ENCODE assay signal across 10 mouse cellular contexts in genomic region chr13:43193266-43193665, GRCm38 (mm10). TPM values are rescaled to one million over a fixed set of nuclear protein-coding genes. Genes with fewer than 3 reads are reported as not detected.
DNase-seq lines count a peak whose midpoint lies in the region; ATAC-seq and TF ChIP-seq lines count a peak whose summit lies in the region.
"Had no signal": no experiment of that assay in that cellular context is flagged by ENCODE, and none has a peak within 500 bp of the region (broad histone marks: within the 10 kb centered on the region; RNA-seq: fewer than 3 reads in every experiment).

No protein-coding gene starts in this region.

- in situ Hi-C loops in Patski (cut with MboI; ENCODE audit: low pct_unique_long_range_greater_than_20kb), result loop anchor here (5.0 kb wide), 1 partner anchor 119 kb away; no protein-coding TSS in a partner anchor

- ATAC-seq in heart, embryonic 15.5 days (replicated peaks; ENCODE audit: insufficient number of reproducible peaks, insufficient read depth, low FRiP score, low read depth), result no peak
- peak; percentile 78 for ATAC-seq in Patski
- ATAC-seq in liver, embryonic 16.5 days (ENCODE audit: low read depth), result peak; percentile 74
- no peak for ATAC-seq in erythroblast, adult 5-6 weeks (replicated peaks; ENCODE audit: low FRiP score, poor library complexity, severe bottlenecking)
- ATAC-seq: forebrain, embryonic 13.5 days had no signal

- DNase-seq in heart, postnatal 14 days, result no peak
- DNase-seq in Patski (ENCODE audit: low read depth, low spot score), result peak; percentile 22
- no peak for DNase-seq in adrenal gland, postnatal 36 days
- DNase-seq in layer of hippocampus, adult 8-10 months (ENCODE audit: low spot score in 2 of 2), result no peak

- H3K27ac ChIP-seq in heart, embryonic 15.5 days, result peak overlapping the region; percentile 77
- H3K27ac ChIP-seq in liver, embryonic 16.5 days (ENCODE audit: low read length), result no peak overlapping the region
- H3K27ac ChIP-seq: forebrain, embryonic 13.5 days; limb, embryonic 13.5 days had no signal

- no peak for TF ChIP-seq CTCF in Patski (IDR thresholded peaks at IDR 0.05)

- no peak overlapping the region for H3K4me3 ChIP-seq in heart, embryonic 15.5 days
- no peak overlapping the region for H3K4me3 ChIP-seq in liver, embryonic 16.5 days (ENCODE audit: low read depth, low read length)
- H3K4me3 ChIP-seq in myocyte, result no peak overlapping the region
- H3K4me3 ChIP-seq: forebrain, embryonic 13.5 days; limb, embryonic 13.5 days had no signal

- H3ac ChIP-seq in myocyte (ENCODE audit: control insufficient read depth, insufficient read length), result no peak overlapping the region

- CTCF ChIA-PET in Patski (lab: Charles Lee), result no interaction called here

- WGBS in heart, embryonic 15.5 days, result 4% methylated on average over 7 of the region's 7 CpGs
- WGBS in liver, embryonic 16.5 days (ENCODE audit: insufficient replicate concordance), result 4% methylated on average over 7 of the region's 7 CpGs

- H3K36me3 ChIP-seq in heart, embryonic 15.5 days, result no peaks in the 10 kb centered on the region
- H3K36me3 ChIP-seq in liver, embryonic 16.5 days (ENCODE audit: control insufficient read depth, insufficient read depth), result no peaks in the 10 kb centered on the region
- no peaks in the 10 kb centered on the region for H3K36me3 ChIP-seq in myocyte (ENCODE audit: control insufficient read depth, insufficient read depth)
- H3K36me3 ChIP-seq: limb, embryonic 13.5 days had no signal

- no peaks in the 10 kb centered on the region for H3K9me3 ChIP-seq in heart, embryonic 15.5 days (replicated peaks)
- no peaks in the 10 kb centered on the region for H3K9me3 ChIP-seq in liver, embryonic 16.5 days (replicated peaks; ENCODE audit: control insufficient read depth, low read length)
- H3K9me3 ChIP-seq: forebrain, embryonic 13.5 days; limb, embryonic 13.5 days had no signal

- no peak overlapping the region for H3K9ac ChIP-seq in heart, embryonic 15.5 days
- H3K9ac ChIP-seq in liver, embryonic 16.5 days (ENCODE audit: low read depth, low read length), result no peak overlapping the region
- H3K9ac ChIP-seq: forebrain, embryonic 13.5 days; limb, embryonic 13.5 days had no signal

- POLR2A ChIA-PET in Patski (lab: Charles Lee), result no interaction called here

- TF ChIP-seq POLR2A in myocyte (IDR thresholded peaks at IDR 0.05; ENCODE audit: insufficient read length, low read depth), result no peak

- H3K79me2 ChIP-seq in myocyte (ENCODE audit: control insufficient read depth, insufficient read depth), result no peaks in the 10 kb centered on the region

- intact Hi-C loops in heart, postnatal 14 days (cut with DNase I), result no loop called here

- H3K4me1 ChIP-seq in heart, embryonic 15.5 days (replicated peaks), result peaks cover 58% of the 10 kb centered on the region
- H3K4me1 ChIP-seq in liver, embryonic 16.5 days (ENCODE audit: control insufficient read depth, low read depth, low read length), result peaks cover 38% of the 10 kb centered on the region

- H3K27me3 ChIP-seq in heart, embryonic 15.5 days, result no peaks in the 10 kb centered on the region
- H3K27me3 ChIP-seq in Patski, result no peaks in the 10 kb centered on the region
- peaks cover 18% of the 10 kb centered on the region for H3K27me3 ChIP-seq in liver, embryonic 16.5 days (ENCODE audit: control insufficient read depth, insufficient read depth, low read depth, low read length)
- no peaks in the 10 kb centered on the region for H3K27me3 ChIP-seq in myocyte (ENCODE audit: control insufficient read depth, insufficient read depth, insufficient read length)
- H3K27me3 ChIP-seq: forebrain, embryonic 13.5 days; limb, embryonic 13.5 days had no signal

- 0 out of 2 replicates have a peak overlapping the region, but pooled peaks have one; percentile 6 for H3K4me2 ChIP-seq in heart, embryonic 15.5 days
- peak overlapping the region; percentile 27; the same call in 1 of the 2 replicates for H3K4me2 ChIP-seq in liver, embryonic 16.5 days (ENCODE audit: low read depth, low read length)
- peak overlapping the region; percentile 60 for H3K4me2 ChIP-seq in myocyte (ENCODE audit: low read depth)
- H3K4me2 ChIP-seq: forebrain, embryonic 13.5 days; limb, embryonic 13.5 days had no signal

TF ChIP-seq in myocyte, 11 proteins besides CTCF, POLR2A, EP300 and RAD21:
- TF ChIP-seq MAX (IDR thresholded peaks at IDR 0.05; ENCODE audit: low read depth), result no peak
- TF ChIP-seq CEBPB (IDR thresholded peaks at IDR 0.05; ENCODE audit: insufficient read depth, poor library complexity, severe bottlenecking), result no peak
- TF ChIP-seq REST (IDR thresholded peaks at IDR 0.05; ENCODE audit: insufficient read depth, insufficient read length), result no peak
- TF ChIP-seq USF1 (IDR thresholded peaks at IDR 0.05; ENCODE audit: low read depth), result no peak
- TF ChIP-seq MYOD1 (IDR thresholded peaks at IDR 0.05; ENCODE audit: control insufficient read depth in 1 of 3, insufficient read length in 2 of 3, low read depth in 2 of 3), result peak in 1 of 3 experiments; percentile 58
- TF ChIP-seq TCF3 (IDR thresholded peaks at IDR 0.05; ENCODE audit: insufficient read length, low read depth), result no peak
- peak in 1 of 3 experiments; percentile 55 for TF ChIP-seq MYOG (IDR thresholded peaks at IDR 0.05; ENCODE audit: control insufficient read depth in 1 of 3, insufficient read depth in 1 of 3, insufficient read length in 2 of 3, low read depth in 2 of 3)
- TF ChIP-seq E2F4 (IDR thresholded peaks at IDR 0.05; ENCODE audit: insufficient read depth), result no peak
TF ChIP-seq in myocyte: peak in this region for 2.

RNA-seq across cellular contexts. Expression of gene Tbc1d7, which starts 22.0 kb away (rescaled TPM):
- 50.1 and 54.5 TPM in 2 replicates for polyA plus RNA-seq in heart, embryonic 15.5 days (2015; fragmentation: Nextera tagmentation; extraction: Ambion mirVana)
- total RNA-seq in heart, postnatal 14 days (2021), result 10 to 100 TPM; 29.7 to 35.3 TPM
- polyA plus RNA-seq in Patski (2021), result 18.0 TPM
- 10.4 TPM in 2 replicates for polyA plus RNA-seq in liver, embryonic 16.5 days (2015; fragmentation: Nextera tagmentation; extraction: Ambion mirVana)
- polyA plus RNA-seq in myocyte (2012; fragmentation: generic; extraction: Trizol), result 31.4 TPM
- total RNA-seq in adrenal gland, postnatal 36 days (2021), result 10 to 100 TPM; 16.7 to 17.9 TPM
- total RNA-seq in erythroblast, adult 5-6 weeks (2015; ENCODE audit: low replicate concordance), result 6.5 and 10.0 TPM in 2 replicates
- total RNA-seq in erythroblast, adult 5-6 weeks (2017; ENCODE audit: low replicate concordance), result 4.7 and 6.7 TPM in 2 replicates
- total RNA-seq in layer of hippocampus, adult 8-10 months (2022), result 10 to 100 TPM; 25.9 to 30.3 (median 27.8) TPM

Comparison
In these comparisons a context has a peak if more than half of its experiments do, and no peak if none do; other contexts are left out.
1. ATAC-seq: peak in Patski (single experiment) and liver, embryonic 16.5 days (single experiment); none in heart, embryonic 15.5 days (single experiment) and erythroblast, adult 5-6 weeks (single experiment).
2. H3K4me2 ChIP-seq: peak in every context shown above with its lines; median percentile 60 in myocyte; 27 in liver, embryonic 16.5 days; 6 in heart, embryonic 15.5 days.